Mouse (Mus musculus): Measurements from ENCODE around the gene Gata5. TPM values are rescaled to one million over a fixed set of nuclear protein-coding genes. Genes with fewer than 3 reads are reported as not detected.

Gene Gata5
- polyA plus RNA-seq, 1 experiment from 2014 or later, result 0.38 TPM

DNA sequence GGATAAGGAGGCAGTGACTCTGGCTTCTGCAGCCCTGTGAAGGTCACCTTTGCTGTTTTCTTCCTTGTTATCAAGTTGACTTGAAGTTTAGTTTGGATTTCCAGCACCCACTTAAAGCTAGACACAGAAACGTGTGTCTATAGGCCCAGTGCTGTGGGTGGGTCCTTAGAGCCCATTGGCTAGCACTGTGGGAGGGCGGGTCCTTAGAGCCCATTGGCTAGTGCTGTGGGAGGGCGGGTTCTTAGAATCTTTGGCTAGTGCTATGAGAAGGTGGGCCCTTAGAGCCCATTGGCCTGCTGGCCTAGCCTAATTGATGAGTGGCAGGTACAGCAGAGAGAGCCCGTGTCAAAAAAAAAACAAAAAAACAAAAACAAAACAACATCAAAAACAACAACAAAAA lies 14.3 kb downstream of the Gata5 start:
- Histone ChIP-seq H3K9me3 (replicated peaks; ENCODE audit: control insufficient read depth, low read length) (no peaks in the 10 kb centered on the region), H3K4me2 (ENCODE audit: low read depth, low read length) (no peak overlapping the region), H3K9ac (ENCODE audit: low read depth, low read length) (no peak overlapping the region), H3K27ac (ENCODE audit: low read length) (no peak overlapping the region), H3K4me3 (ENCODE audit: low read depth, low read length) (no peak overlapping the region), H3K36me3 (ENCODE audit: control insufficient read depth, insufficient read depth) (no peaks in the 10 kb centered on the region), H3K4me1 (ENCODE audit: control insufficient read depth, low read depth, low read length) (no peaks in the 10 kb centered on the region), H3K27me3 (ENCODE audit: control insufficient read depth, insufficient read depth, low read depth, low read length) (no peaks in the 10 kb centered on the region)
- 51% methylated on average over 4 of the region's 4 CpGs for WGBS (ENCODE audit: insufficient replicate concordance)
- no peak for ATAC-seq (ENCODE audit: low read depth)

DNA sequence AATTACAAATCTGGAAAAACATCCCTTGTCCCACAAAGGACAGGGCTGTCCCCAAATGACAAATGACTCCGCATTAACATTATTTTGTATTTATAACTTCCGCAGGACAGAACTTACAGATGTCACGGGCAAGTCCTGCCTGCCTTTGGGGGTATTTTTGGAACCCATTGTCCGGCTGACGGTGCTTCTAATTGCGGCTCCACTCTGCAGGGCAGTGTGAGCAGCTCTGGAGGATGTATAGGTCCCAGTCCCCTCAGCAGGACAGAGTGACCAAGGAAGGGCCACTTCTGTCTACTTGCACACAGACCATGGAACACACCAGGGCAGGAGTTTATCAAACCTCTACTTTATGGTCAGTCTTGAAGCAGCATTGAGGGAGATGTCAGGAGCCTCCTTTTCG lies 16.9 kb downstream of the Gata5 start:
- WGBS (ENCODE audit: insufficient replicate concordance), result 67% methylated on average over 7 of the region's 7 CpGs
- Histone ChIP-seq H3K4me1 (ENCODE audit: control insufficient read depth, low read depth, low read length) (no peaks in the 10 kb centered on the region), H3K36me3 (ENCODE audit: control insufficient read depth, insufficient read depth) (no peaks in the 10 kb centered on the region), H3K4me2 (ENCODE audit: low read depth, low read length) (no peak overlapping the region), H3K4me3 (ENCODE audit: low read depth, low read length) (no peak overlapping the region), H3K27ac (ENCODE audit: low read length) (no peak overlapping the region), H3K27me3 (ENCODE audit: control insufficient read depth, insufficient read depth, low read depth, low read length) (no peaks in the 10 kb centered on the region), H3K9me3 (replicated peaks; ENCODE audit: control insufficient read depth, low read length) (no peaks in the 10 kb centered on the region), H3K9ac (ENCODE audit: low read depth, low read length) (no peak overlapping the region)
- ATAC-seq (ENCODE audit: low read depth), result no peak

DNA sequence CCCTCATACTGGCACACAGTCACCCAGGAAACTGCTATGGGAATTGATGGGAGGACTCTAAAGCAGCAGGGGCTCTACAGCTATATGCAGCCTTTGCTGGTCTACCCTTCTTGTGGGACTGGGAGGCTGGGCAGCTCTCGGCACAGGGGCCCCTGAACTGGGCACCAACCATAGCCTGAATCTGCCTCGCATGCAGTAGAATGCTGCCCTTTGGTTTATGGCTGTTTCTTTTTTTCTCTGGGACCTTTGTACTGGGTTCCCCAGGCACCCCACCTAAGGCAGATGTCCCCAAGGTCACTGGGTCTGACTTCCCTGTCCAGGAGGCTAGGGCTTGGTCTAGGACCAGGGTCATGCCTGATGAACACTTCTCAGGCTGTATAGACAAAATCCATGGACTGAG lies 20.2 kb downstream of the Gata5 start:
- Histone ChIP-seq H3K27ac (ENCODE audit: low read length) (no peak overlapping the region), H3K27me3 (ENCODE audit: control insufficient read depth, insufficient read depth, low read depth, low read length) (no peaks in the 10 kb centered on the region), H3K4me3 (ENCODE audit: low read depth, low read length) (no peak overlapping the region), H3K4me2 (ENCODE audit: low read depth, low read length) (no peak overlapping the region), H3K9ac (ENCODE audit: low read depth, low read length) (no peak overlapping the region), H3K36me3 (ENCODE audit: control insufficient read depth, insufficient read depth) (no peaks in the 10 kb centered on the region), H3K9me3 (replicated peaks; ENCODE audit: control insufficient read depth, low read length) (no peaks in the 10 kb centered on the region), H3K4me1 (ENCODE audit: control insufficient read depth, low read depth, low read length) (no peaks in the 10 kb centered on the region; the same call in 1 of the 2 replicates)
- 37% methylated on average over 2 of the region's 2 CpGs for whole genome bisulfite sequencing (ENCODE audit: insufficient replicate concordance)
- ATAC-seq (ENCODE audit: low read depth), result no peak

DNA sequence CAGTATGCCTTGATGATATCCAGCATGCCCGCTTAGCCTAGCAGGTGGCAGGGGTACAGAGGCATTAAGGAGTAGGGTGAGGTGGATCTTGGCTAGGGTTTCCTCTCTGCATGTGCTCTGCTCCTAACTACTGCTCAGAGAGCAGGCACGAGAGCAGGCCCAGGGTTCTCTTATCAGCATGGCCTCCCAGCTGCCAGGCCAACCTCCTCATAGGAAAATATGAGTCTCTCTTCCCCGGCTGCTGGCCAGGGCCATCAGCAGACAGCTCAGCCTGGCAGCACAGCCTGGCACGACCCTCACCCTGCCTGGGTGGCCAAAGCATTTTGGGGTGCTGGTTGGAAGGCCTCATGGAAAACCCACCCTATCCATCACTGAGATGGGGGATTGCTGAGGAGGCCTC lies 23.4 kb downstream of the Gata5 start:
- no peak overlapping the region for H3K4me2 ChIP-seq (ENCODE audit: low read depth, low read length)
- H3K27me3 ChIP-seq (ENCODE audit: control insufficient read depth, insufficient read depth, low read depth, low read length), result no peaks in the 10 kb centered on the region
- ATAC-seq (ENCODE audit: low read depth), result no peak
- no peaks in the 10 kb centered on the region for H3K9me3 ChIP-seq (replicated peaks; ENCODE audit: control insufficient read depth, low read length)
- no peaks in the 10 kb centered on the region; the same call in 1 of the 2 replicates for H3K4me1 ChIP-seq (ENCODE audit: control insufficient read depth, low read depth, low read length)
- H3K36me3 ChIP-seq (ENCODE audit: control insufficient read depth, insufficient read depth), result no peaks in the 10 kb centered on the region
- H3K9ac ChIP-seq (ENCODE audit: low read depth, low read length), result no peak overlapping the region
- no peak overlapping the region for H3K4me3 ChIP-seq (ENCODE audit: low read depth, low read length)
- no peak overlapping the region for H3K27ac ChIP-seq (ENCODE audit: low read length)
- WGBS (ENCODE audit: insufficient replicate concordance), result 35% methylated on average over 4 of the region's 4 CpGs

DNA sequence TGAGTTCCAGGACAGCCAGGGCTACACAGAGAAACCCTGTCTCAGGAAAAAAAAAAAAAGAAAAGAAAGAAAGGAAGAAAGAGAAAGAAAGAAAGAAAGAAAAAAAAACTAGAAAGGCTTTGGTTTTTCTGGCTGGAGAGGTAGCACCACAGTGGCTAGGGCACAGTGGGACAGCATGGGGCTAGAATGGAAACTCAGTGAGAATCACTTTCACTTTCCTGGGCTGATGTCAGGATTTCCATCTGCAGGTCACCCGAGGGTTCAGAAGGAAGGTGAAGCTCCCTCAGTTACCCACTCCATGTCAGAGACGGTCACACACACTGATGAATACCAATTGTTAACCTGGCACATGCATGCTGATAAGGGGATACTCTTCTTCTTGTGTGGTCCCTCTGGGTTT lies 26.8 kb downstream of the Gata5 start:
- no peak for ATAC-seq (ENCODE audit: low read depth)
- Histone ChIP-seq H3K4me3 (ENCODE audit: low read depth, low read length) (no peak overlapping the region), H3K9ac (ENCODE audit: low read depth, low read length) (no peak overlapping the region), H3K36me3 (ENCODE audit: control insufficient read depth, insufficient read depth) (no peaks in the 10 kb centered on the region), H3K27me3 (ENCODE audit: control insufficient read depth, insufficient read depth, low read depth, low read length) (no peaks in the 10 kb centered on the region), H3K4me1 (ENCODE audit: control insufficient read depth, low read depth, low read length) (no peaks in the 10 kb centered on the region; the same call in 1 of the 2 replicates), H3K4me2 (ENCODE audit: low read depth, low read length) (no peak overlapping the region), H3K27ac (ENCODE audit: low read length) (no peak overlapping the region), H3K9me3 (replicated peaks; ENCODE audit: control insufficient read depth, low read length) (no peaks in the 10 kb centered on the region)
- 35% methylated on average over 2 of the region's 2 CpGs for WGBS (ENCODE audit: insufficient replicate concordance)

DNA sequence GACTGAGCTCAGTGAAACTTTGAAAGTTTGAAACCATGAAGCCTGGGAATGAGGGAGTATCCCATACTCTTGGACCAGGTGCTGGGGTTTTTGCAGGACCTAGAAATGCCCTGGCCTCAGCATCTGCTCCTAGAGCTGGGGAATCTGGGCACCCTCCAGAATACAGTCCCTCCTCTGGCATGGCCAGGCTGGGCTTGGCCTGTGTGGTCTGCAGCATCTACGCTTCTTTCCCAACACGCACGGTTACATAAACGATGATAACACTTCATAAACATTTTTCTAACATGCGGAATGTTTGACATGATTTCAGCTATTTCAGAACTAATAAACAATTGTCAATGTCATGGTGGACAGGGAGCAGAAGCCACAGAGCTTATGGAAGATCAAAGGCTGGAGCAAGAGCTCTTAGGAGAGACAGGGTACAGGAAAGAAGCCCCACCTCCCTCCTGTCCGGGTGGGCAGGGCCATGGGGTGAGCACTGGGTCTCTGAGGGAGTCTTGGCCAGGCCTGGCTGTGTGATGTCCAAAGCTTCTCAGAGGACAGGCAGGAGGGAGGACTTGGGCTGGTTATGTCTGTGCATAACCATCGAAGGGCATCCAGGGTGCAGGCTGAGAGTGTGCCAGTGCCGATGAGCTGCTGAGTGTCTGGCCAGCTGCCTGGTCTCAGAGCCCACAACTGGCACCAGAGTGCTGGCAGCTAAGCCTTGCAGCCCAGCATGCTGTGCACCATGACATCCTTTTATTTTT lies 27.9 kb downstream of the Gata5 start:
- WGBS (ENCODE audit: insufficient replicate concordance), result 70% methylated on average over 8 of the region's 8 CpGs
- no peaks in the 10 kb centered on the region; the same call in 1 of the 2 replicates for H3K4me1 ChIP-seq (ENCODE audit: control insufficient read depth, low read depth, low read length)
- H3K4me3 ChIP-seq (ENCODE audit: low read depth, low read length), result no peak overlapping the region
- no peak overlapping the region for H3K27ac ChIP-seq (ENCODE audit: low read length)
- H3K36me3 ChIP-seq (ENCODE audit: control insufficient read depth, insufficient read depth), result no peaks in the 10 kb centered on the region
- H3K9ac ChIP-seq (ENCODE audit: low read depth, low read length), result no peak overlapping the region
- no peak for ATAC-seq (ENCODE audit: low read depth)
- no peak overlapping the region for H3K4me2 ChIP-seq (ENCODE audit: low read depth, low read length)
- no peaks in the 10 kb centered on the region for H3K9me3 ChIP-seq (replicated peaks; ENCODE audit: control insufficient read depth, low read length)
- no peaks in the 10 kb centered on the region for H3K27me3 ChIP-seq (ENCODE audit: control insufficient read depth, insufficient read depth, low read depth, low read length)

DNA sequence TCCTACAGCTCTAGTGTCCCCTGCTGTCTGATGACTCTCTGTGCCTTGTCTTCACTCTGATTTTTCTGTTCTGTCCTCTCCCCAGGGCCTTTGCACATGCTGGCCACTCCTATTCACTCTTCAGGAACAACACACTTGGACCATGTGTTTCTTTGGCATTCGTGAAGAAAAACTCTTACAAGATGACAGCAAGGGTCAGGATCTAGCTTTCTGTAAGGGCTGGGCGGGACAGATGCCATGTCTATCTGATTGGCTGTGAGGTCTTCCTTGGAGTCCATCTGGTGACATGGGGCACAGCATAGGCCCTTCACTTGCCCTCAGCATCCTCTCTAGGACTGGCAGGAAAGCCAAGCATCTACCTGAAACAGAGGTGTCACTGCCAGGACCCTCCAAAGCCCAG lies 28.5 kb downstream of the Gata5 start:
- Histone ChIP-seq H3K4me3 (ENCODE audit: low read depth, low read length) (no peak overlapping the region), H3K9me3 (replicated peaks; ENCODE audit: control insufficient read depth, low read length) (no peaks in the 10 kb centered on the region), H3K4me2 (ENCODE audit: low read depth, low read length) (no peak overlapping the region), H3K4me1 (ENCODE audit: control insufficient read depth, low read depth, low read length) (no peaks in the 10 kb centered on the region; the same call in 1 of the 2 replicates), H3K36me3 (ENCODE audit: control insufficient read depth, insufficient read depth) (no peaks in the 10 kb centered on the region), H3K9ac (ENCODE audit: low read depth, low read length) (no peak overlapping the region), H3K27ac (ENCODE audit: low read length) (no peak overlapping the region), H3K27me3 (ENCODE audit: control insufficient read depth, insufficient read depth, low read depth, low read length) (no peaks in the 10 kb centered on the region)
- no peak for ATAC-seq (ENCODE audit: low read depth)
- 41% methylated on average over 2 of the region's 2 CpGs for WGBS (ENCODE audit: insufficient replicate concordance)

DNA sequence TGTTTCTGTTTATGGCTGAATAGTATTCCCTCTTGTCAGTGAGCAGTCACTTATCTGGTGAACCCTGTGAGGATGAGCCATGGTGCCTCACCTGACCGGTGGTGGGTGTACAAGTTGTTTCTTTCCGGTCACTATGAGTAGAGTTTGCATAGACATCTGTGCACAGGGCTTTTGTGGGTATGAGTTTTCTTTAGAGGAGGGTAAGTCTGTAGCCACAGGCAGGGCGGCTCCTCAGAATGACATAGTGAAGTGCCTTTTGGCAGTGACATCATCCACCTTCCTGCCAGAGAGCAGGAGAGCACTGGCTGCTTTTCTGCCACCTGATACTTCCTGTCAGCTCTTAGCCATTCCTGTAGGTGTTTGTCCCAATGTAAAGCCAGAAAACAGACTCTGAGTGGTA lies 29.0 kb downstream of the Gata5 start:
- 59% methylated on average over 3 of the region's 3 CpGs for WGBS (ENCODE audit: insufficient replicate concordance)
- no peaks in the 10 kb centered on the region for H3K27me3 ChIP-seq (ENCODE audit: control insufficient read depth, insufficient read depth, low read depth, low read length)
- H3K27ac ChIP-seq (ENCODE audit: low read length), result no peak overlapping the region
- no peak overlapping the region for H3K4me2 ChIP-seq (ENCODE audit: low read depth, low read length)
- H3K9ac ChIP-seq (ENCODE audit: low read depth, low read length), result no peak overlapping the region
- ATAC-seq (ENCODE audit: low read depth), result no peak
- no peaks in the 10 kb centered on the region; the same call in 1 of the 2 replicates for H3K4me1 ChIP-seq (ENCODE audit: control insufficient read depth, low read depth, low read length)
- no peaks in the 10 kb centered on the region for H3K9me3 ChIP-seq (replicated peaks; ENCODE audit: control insufficient read depth, low read length)
- no peaks in the 10 kb centered on the region for H3K36me3 ChIP-seq (ENCODE audit: control insufficient read depth, insufficient read depth)
- H3K4me3 ChIP-seq (ENCODE audit: low read depth, low read length), result no peak overlapping the region

DNA sequence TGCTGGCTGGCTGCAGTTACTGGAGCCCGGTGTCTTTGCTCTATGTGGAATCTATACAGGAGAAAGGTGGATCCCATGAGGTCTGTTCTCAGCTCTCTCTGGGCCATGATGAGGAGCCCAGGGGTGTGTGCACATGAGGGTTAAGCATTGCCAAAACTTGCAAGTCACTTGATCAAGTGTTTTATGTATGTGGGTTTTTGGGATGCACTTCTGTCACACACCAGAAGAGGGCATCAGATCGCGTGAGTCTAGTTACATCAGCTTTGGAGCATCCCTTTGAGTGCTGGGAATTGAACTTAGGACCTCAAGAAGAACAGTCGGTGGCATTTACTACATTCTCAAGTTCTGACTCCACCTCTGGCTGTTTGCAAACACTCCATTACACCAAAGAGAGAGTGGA lies 29.9 kb downstream of the Gata5 start:
- Histone ChIP-seq H3K36me3 (ENCODE audit: control insufficient read depth, insufficient read depth) (no peaks in the 10 kb centered on the region), H3K27ac (ENCODE audit: low read length) (no peak overlapping the region)

More for the DNA sequence above, 29.9 kb downstream of the Gata5 start:
- H3K4me2 ChIP-seq (ENCODE audit: low read depth, low read length), result no peak overlapping the region
- H3K27me3 ChIP-seq (ENCODE audit: control insufficient read depth, insufficient read depth, low read depth, low read length), result no peaks in the 10 kb centered on the region
- H3K4me1 ChIP-seq (ENCODE audit: control insufficient read depth, low read depth, low read length), result no peaks in the 10 kb centered on the region
- H3K9ac ChIP-seq (ENCODE audit: low read depth, low read length), result no peak overlapping the region
- ATAC-seq (ENCODE audit: low read depth), result no peak
- WGBS (ENCODE audit: insufficient replicate concordance), result 48% methylated on average over 4 of the region's 4 CpGs
- no peaks in the 10 kb centered on the region for H3K9me3 ChIP-seq (replicated peaks; ENCODE audit: control insufficient read depth, low read length)
- H3K4me3 ChIP-seq (ENCODE audit: low read depth, low read length), result no peak overlapping the region
